Mouse (Mus musculus) testis, postnatal 10 days (tissue): ENCODE measurements around the gene Pip4k2b.
"Not testable (repeated sequence)": the region's sequence is repeated elsewhere in the genome, so short reads cannot be mapped to it uniquely, and the experiment has no call there.

Experiments used
- DNase-seq: peaks from one replicate; pipeline ENCODE4 v3.0.0; 2021; ENCODE audit warnings: low spot score

Gene Pip4k2b

DNA sequence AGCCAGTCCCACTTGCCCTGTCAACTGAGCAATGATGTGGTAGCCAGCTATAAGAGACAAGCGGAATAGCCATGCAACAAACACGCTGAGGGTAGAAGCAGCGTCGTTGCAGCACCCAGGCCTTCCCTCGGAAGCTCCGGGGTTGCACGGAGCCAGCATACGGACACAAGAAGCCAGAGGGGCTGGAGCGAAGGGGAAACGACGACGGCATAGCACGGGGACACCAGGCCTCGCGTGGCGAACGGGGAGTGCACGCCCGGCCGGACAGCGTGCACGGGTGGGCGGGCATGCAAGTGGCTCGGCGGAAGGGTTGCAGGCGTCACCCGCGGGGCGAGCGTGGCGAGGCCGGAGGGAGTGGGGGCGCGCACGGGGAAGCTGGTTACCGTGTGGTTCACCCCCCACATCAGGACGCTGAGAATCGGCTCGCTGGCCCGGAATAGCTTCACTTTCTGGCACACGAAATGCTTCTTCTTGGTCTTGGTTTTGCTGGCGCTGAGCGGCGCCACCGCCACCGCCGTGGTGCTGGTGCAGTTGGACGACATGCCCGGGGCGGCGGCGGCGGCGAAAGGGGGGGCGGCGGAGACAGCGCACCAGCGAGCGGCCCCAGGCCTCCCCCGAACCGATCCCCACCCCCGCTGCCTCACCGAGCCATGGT is at the start of gene Pip4k2b:
Gene Pip4k2b, minus strand, starts transcription at position 642 of the 655 bp plus-strand sequence.
- peak; percentile 73 for DNase-seq

- no peak for DNase-seq
These were observed 48.7 kb upstream of the Pip4k2b start for GRCm38 (mm10) chr11:97793165-97793564.

DNA sequence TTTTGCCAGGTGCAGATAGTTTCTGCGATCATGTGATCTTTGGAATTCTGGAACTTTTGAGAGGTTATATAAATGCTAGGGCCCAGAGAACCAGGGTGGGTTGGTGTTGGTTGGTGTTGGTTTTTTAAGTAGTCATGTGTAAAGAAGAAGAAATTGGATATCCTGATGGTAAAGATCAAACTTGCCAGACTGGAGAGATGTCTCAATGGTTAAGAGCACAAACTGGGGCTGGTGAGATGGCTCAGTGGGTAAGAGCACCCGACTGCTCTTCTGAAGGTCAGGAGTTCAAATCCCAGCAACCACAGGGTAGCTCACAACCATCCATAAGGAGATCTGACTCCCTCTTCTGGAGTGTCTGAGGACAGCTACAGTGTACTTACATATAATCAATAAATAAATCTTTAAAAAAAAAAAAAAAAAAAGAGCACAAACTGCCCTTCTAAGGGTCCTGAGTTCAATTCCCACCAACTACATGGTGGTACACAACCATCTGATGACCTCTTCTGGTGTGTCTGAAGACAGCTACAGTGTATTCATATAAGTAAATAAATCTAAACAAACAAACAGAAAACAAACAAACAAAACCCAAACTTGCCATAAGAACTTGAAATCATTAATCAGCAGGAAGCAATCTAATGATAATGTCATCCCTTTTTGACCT is 46.4 kb upstream of the Pip4k2b start:
- DNase-seq: not testable (repeated sequence)

DNA sequence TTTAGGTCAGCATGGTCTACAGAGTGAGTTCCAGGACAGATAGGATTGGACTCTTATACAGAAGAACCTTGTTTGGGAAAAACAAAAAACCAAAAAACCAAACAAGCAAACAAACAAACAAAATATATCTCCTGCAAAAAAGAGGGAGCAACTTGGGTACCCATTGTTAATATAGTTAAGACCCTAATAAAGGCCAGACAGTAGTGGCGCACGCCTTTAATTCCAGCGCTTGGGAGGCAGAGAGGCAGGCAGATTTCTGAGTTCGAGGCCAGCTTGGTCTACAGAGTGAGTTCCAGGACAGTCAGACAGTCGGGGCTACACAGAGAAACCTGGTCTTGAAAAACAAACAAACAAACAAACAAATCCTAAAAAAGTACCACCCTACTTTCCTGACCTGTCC is 45.2 kb upstream of the Pip4k2b start:
- no peak for DNase-seq

- no peak for DNase-seq
These were observed 43.5 kb upstream of the Pip4k2b start for GRCm38 (mm10) chr11:97787961-97788360.

DNA sequence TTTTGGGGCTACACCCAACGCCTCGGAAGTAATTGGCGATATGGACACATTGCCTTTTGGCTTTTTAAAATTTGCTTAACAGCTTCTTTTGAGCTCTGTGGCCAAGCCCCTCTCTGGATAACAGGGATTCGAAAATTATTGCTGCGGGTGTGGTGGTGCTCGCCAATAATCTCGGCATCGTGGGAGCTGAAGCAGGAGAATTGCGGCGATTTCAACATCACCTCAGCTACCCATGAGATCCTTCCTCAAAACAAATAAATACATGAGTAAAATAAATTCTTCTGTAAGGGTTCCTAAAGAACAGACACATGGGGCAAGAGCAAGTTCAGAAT is 38.0 kb upstream of the Pip4k2b start:
- DNase-seq: no peak

DNA sequence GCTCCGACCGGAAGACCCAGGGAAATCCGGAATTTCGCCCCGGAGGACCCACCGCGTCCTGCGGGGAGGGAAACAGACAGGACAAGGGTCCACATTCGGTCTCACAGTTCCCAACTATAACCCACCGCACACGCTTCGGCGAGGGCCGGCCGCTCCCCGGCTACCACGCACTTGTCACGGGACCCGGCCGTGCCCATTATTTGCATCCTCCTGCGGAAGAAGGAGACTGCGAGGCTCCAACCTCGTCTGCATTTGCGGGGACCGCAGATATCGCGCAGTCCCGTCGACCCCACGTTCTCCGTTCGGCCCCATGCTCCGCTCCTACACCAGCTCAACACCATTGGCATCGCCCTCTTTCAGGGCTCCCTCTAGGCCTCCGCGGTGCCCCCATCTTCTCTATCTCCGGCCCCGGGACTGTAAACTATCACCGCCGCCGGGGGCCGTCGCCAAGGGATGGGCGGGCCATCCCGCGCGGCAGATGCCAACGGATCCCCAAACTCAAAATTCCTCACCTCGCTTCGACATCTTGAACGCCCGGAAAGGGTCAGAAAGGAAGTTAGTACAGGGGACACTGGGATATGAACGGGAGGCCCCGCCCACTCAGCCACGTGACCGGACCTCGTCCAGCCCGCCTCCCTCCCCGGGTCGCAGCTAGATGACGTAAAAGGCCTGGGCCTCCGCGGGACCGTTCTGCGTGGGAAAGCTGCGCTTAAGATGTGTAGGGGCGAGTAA is 37.5 kb upstream of the Pip4k2b start, which contains the start of gene Rpl23:
Gene Rpl23, minus strand, starts transcription at position 606 of the 732 bp plus-strand sequence.
- peak; percentile 100 for DNase-seq

GRCm38 (mm10) chr11:97781478-97781831 is 37.0 kb upstream of the Pip4k2b start:
- DNase-seq: no peak

DNA sequence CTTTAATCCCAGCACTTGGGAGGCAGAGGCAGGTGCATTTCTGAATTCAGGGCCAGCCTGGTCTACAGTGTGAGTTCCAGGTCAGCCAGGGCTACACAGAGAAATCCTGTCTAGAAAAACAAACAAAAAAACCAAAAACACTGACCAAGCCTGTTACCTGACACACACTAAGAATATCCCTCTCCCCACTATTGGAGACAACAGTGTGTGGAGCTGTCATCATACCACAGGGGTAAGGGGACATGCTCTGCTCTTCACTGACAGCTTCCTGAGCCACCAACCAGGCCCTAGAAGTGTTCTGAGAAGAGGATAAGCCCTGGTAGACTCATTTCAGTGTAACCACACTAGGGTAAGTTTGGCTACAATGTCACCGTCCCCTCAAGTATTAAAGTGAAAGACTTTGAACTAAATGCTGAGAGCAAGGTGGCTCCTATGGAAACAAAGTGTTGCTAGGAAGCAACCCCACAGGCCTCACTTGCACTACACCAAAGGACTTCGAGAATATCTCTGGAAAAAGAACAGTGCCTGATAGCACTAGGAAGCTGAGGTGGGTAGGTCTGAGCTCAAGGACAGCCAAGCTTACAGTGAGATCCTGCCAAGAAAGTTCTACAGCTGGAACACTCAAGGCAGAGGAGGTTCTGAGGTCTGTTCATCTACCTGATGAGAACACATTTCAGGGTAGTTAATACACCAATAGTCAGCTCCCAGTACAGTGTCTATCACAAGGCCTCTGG is 35.6 kb upstream of the Pip4k2b start:
- no peak for DNase-seq

DNA sequence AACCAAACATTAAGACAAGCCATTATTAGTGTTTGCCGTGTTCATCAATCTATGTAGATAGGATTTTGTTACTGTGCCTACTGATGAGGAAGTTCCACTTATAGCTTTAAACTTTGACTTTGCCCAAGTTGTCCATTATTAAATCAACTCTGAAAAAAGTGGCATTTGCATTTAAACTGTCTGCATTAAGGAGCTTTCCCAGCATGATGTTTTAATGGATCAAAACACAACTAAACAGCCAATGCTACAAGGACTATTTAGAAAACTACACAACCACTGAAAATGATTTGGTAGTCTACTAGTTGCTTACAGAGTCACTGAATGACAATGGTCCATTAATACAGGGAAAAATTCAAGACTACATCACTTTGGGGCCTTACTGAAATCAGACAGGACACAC is 34.4 kb upstream of the Pip4k2b start:
- DNase-seq: no peak

DNA sequence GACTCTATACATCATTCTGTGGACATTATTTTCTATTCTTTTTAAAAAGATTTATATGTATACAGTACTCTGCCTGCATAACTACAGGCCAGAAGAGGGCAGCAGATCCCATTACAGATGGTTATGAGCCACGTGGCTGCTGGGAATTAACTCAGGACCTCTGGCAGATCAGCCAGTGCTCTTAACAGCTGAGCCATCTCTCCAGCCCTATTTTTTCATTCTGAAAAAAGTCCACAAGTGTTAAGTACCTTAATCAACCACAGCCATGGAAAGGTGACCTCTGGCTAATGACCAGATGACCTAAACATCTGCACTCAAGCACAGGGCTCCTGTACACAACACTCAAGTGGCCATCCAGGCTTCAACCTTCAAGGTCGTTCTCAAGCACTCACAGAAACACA is 32.6 kb upstream of the Pip4k2b start:
- DNase-seq: no peak

GRCm38 (mm10) chr11:97776497-97777128 is 32.1 kb upstream of the Pip4k2b start:
- no peak for DNase-seq

- no peak for DNase-seq
These were observed 31.4 kb upstream of the Pip4k2b start, which contains the start of gene 1700001P01Rik for GRCm38 (mm10) chr11:97775808-97776496. 1700001P01Rik (minus strand) TSS chr11:97775918.

GRCm38 (mm10) chr11:97775186-97775585 is 30.7 kb upstream of the Pip4k2b start:
- no peak for DNase-seq

- no peak for DNase-seq
These were observed 26.9 kb upstream of the Pip4k2b start for GRCm38 (mm10) chr11:97771410-97771809.

DNA sequence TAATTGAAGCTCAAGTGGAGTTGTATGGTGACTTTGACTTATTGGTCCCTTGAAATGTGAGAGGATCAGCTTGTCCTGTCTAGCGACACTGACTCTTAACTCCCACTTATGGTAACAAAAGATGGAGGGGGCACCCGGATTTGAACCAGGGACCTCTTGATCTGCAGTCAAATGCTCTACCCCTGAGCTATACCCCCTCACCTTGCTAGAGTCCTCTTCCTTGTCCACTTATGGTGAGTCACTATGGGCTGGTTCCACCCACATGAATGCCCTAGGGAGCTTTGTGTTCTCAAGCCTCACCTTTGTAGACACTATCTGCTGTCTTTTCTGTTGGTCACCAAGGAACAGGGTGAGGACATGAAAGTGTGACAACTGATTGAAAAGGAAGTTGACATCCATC is 25.2 kb upstream of the Pip4k2b start:
- no peak for DNase-seq

DNA sequence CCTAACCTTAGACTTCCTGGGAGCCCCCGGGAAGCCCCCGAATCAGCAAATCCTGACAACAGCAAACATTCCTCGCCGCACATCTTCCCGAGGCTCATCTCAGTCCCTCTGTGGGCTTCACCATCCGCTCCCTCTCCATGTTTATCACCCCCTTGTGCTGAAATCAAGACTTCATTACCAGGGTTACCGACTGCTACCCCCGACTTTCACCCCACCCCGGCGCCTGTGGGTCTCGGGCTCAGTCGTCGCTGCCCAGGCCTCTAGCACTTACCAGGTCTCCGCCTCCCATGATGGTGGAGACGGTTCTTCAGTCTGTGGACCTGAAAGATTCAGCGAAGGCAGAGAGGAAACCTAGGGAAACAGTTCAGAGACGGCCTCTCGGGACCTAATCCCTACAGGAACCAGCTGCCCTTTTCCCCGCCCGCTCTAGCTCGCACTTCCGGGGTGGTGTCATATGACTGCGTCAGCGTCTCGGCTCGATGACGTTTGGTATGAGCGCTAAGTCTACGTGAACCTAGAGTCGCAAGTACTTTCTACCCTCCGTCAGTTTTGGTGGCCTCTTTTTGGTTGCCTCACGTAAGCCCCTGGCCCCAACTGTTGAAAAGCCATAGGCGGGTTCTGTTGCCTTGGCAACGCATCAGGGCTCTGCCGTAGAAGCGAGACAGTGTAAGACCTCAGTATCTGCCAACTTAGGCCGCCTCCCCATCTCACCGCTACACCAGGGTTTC is 21.8 kb upstream of the Pip4k2b start, which contains the start of gene Cwc25:
Gene Cwc25, minus strand, starts transcription at position 403 of the 728 bp plus-strand sequence.
- DNase-seq: peak; percentile 95

GRCm38 (mm10) chr11:97761638-97762037 is 17.1 kb upstream of the Pip4k2b start:
- DNase-seq: no peak

GRCm38 (mm10) chr11:97758942-97759341 is 14.4 kb upstream of the Pip4k2b start:
- DNase-seq: no peak

- no peak for DNase-seq
These were observed 13.6 kb upstream of the Pip4k2b start for GRCm38 (mm10) chr11:97758125-97758524.

GRCm38 (mm10) chr11:97753277-97753676 is 8.8 kb upstream of the Pip4k2b start:
- no peak for DNase-seq
